Mouse (Mus musculus) testis, adult 2 months (tissue): ENCODE data around the gene Slc25a3. TPM values are rescaled to one million over a fixed set of nuclear protein-coding genes. Genes with fewer than 3 reads are reported as not detected.

Experiments
- H3K27ac ChIP-seq: fragments of 200-500 bp; 2 replicates; pipeline ENCODE4 v1.5.1; 2012; ENCODE audit warnings: low read depth, low read length; ENCODE audit not compliant: control insufficient read depth, insufficient read depth
- H3K27me3 ChIP-seq: fragments of 200-500 bp; 2 replicates; pipeline ENCODE4 v1.6.1; 2012; ENCODE audit warnings: mild to moderate bottlenecking, low read length, moderate library complexity; ENCODE audit not compliant: control insufficient read depth, insufficient read depth
- H3K36me3 ChIP-seq: fragments of 200-500 bp; 2 replicates; pipeline ENCODE4 v1.6.1; 2012; ENCODE audit warnings: mild to moderate bottlenecking, low read length; ENCODE audit not compliant: control insufficient read depth, insufficient read depth
- H3K4me1 ChIP-seq: fragments of 200-500 bp; 2 replicates; pipeline ENCODE4 v1.6.1; 2012; ENCODE audit warnings: low read length; ENCODE audit not compliant: control insufficient read depth, insufficient read depth
- H3K4me3 ChIP-seq: fragments of 200-500 bp; 2 replicates; pipeline ENCODE4 v1.5.1; 2012; ENCODE audit warnings: low read depth, mild to moderate bottlenecking, low read length, moderate library complexity, mixed read lengths; ENCODE audit not compliant: control insufficient read depth
- CTCF ChIP-seq: fragments of 200-500 bp; IDR thresholded peaks from 2 replicates; pipeline ENCODE4 v1.5.1; 2012; ENCODE audit warnings: low read depth, mild to moderate bottlenecking, inconsistent platforms, low read length, moderate library complexity; ENCODE audit not compliant: control insufficient read depth, insufficient read depth, insufficient replicate concordance
- POLR2A ChIP-seq: fragments of 200-500 bp; IDR thresholded peaks from 2 replicates; pipeline ENCODE4 v1.6.1; 2012; ENCODE audit warnings: low read depth, mild to moderate bottlenecking, inconsistent platforms, low read length, moderate library complexity; ENCODE audit not compliant: control insufficient read depth
- polyA plus RNA-seq: library from polyadenylated mRNA; depleted of rRNA; stranded (reverse); fragments of >200 nt; gene quantifications from 2 replicates; pipeline ENCODE4 v1.2.3, GENCODE M21; 2012

The Slc25a3 gene
- polyA plus RNA-seq, 1 experiment, result 147 TPM

DNA sequence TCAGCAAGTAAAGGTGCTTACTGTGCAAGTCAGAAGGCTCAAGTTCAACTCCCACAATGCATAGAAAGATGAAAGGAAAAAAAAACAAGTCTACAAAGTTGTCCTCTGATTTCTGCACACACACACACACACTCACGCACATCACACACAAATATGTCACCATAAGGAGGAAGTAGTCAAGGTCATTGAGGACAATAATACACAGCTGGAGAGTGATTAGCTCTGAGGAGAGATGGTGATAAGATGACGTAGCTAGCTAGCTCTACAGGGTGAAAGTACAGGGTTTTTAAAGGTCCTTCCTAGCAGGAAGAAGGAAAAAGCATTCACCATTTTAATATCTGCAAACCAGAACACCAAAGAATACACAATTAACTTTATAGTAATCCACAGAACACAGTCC is 3.5 kb upstream of the Slc25a3 start:
- H3K27ac ChIP-seq, result no peak overlapping the region
- no peak overlapping the region for H3K4me3 ChIP-seq
- no peaks in the 10 kb centered on the region for H3K36me3 ChIP-seq
- H3K27me3 ChIP-seq, result no peaks in the 10 kb centered on the region
- TF ChIP-seq POLR2A, result no peak
- no peak for TF ChIP-seq CTCF
- no peaks in the 10 kb centered on the region; the same call in 1 of the 2 replicates for H3K4me1 ChIP-seq

DNA sequence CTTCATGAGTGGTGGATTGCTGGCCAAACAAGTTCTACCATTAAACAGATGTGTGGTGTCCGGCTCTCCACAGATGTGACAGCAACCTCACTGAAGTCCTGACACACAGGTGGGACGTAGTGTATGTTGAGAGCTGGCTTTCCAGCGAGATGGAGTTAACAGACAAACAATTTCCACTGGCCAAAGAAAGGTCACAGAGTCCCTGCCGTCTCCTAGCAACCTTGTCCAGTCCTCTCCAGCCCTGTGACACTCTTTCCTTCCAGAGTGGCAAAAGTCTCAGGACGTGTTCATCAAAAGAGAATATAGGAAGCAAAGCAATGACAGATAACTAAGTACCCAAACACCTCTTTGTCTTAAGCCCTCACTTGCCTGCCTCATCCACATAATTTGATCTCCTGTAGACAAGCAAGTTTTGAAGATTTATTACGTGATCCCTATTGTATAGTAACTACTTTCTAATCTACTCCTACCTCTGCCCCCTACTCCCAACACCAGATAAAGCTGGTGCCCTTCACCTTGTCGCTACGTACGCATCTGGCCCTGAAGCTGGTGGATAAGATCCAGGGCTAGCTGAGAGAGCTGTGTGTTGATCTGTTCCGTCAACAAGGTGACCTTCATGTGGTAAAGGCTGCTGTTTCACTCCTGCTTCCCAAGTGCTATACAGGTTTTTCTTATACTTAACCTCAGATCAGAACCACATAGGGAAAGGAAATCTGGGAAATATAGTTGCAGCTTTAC is 2.9 kb upstream of the Slc25a3 start:
- Histone ChIP-seq H3K4me1 (no peaks in the 10 kb centered on the region; the same call in 1 of the 2 replicates), H3K4me3 (no peak overlapping the region), H3K36me3 (no peaks in the 10 kb centered on the region), H3K27me3 (no peaks in the 10 kb centered on the region), H3K27ac (no peak overlapping the region)
- TF ChIP-seq POLR2A (no peak), CTCF (no peak)

GRCm38 (mm10) chr10:91123281-91123827 is 505 bp downstream of the Slc25a3 start:
- H3K36me3 ChIP-seq, result no peaks in the 10 kb centered on the region; the same call in 1 of the 2 replicates
- H3K27ac ChIP-seq, result peak overlapping the region; percentile 94
- no peaks in the 10 kb centered on the region; the same call in 1 of the 2 replicates for H3K4me1 ChIP-seq
- H3K27me3 ChIP-seq, result no peaks in the 10 kb centered on the region
- TF ChIP-seq CTCF (no peak), POLR2A (no peak)
- peak overlapping the region; percentile 93 for H3K4me3 ChIP-seq

DNA sequence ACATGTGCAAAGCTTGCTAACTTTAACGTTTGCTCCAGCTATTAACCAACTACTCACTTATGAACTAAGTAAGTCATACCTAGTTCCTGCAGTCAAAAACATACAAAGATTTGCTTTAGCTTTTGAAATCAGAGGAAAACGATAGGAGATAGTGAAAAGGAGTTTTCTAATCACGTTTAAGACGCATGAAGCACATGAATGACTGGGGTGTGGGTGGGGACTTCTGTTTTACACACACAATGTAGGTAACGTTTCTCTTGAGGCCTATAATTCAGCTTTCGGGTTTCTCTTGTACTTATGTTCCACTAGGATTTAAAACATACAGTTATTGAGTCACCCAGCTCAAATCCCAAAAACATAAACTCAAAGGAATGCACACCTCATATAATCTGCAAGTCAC is 1.2 kb downstream of the Slc25a3 start:
- no peaks in the 10 kb centered on the region for H3K27me3 ChIP-seq
- peaks cover 3% of the 10 kb centered on the region for H3K36me3 ChIP-seq
- no peaks in the 10 kb centered on the region; the same call in 1 of the 2 replicates for H3K4me1 ChIP-seq
- H3K4me3 ChIP-seq, result peak overlapping the region; percentile 93; the same call in 1 of the 2 replicates
- TF ChIP-seq POLR2A, result no peak
- TF ChIP-seq CTCF, result no peak
- H3K27ac ChIP-seq, result no peak overlapping the region

- TF ChIP-seq POLR2A (no peak), CTCF (no peak)
These were observed 6.9 kb downstream of the Slc25a3 start for GRCm38 (mm10) chr10:91116958-91117357.

DNA sequence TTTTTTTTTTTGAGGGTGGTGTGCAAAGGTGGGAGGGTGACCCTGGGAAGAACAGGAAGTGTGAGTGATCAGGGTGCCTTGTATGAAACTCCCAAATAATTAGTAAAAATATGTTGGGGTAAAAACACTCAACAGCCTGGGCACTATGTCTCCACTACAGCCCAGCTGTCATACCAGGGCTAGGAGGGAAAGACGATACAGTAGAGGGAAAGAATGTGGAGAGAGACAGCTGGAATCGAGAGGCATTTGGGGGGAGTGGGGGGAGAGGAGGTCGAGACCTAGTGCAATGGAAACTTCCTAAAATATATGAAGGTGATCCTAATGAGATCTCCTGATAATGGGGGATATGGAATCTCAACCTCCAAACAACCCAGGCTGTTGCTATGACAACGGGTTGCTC is 14.0 kb downstream of the Slc25a3 start:
- Histone ChIP-seq H3K4me1 (no peaks in the 10 kb centered on the region), H3K27ac (no peak overlapping the region), H3K36me3 (no peaks in the 10 kb centered on the region), H3K27me3 (no peaks in the 10 kb centered on the region), H3K4me3 (no peak overlapping the region)
- TF ChIP-seq POLR2A (no peak), CTCF (no peak)

More at GRCm38 (mm10) chr10:91116958-91117357, 6.9 kb downstream of the Slc25a3 start:
- Histone ChIP-seq H3K27ac (no peak overlapping the region), H3K4me3 (no peak overlapping the region), H3K36me3 (peaks cover 4% of the 10 kb centered on the region), H3K27me3 (no peaks in the 10 kb centered on the region), H3K4me1 (no peaks in the 10 kb centered on the region)

DNA sequence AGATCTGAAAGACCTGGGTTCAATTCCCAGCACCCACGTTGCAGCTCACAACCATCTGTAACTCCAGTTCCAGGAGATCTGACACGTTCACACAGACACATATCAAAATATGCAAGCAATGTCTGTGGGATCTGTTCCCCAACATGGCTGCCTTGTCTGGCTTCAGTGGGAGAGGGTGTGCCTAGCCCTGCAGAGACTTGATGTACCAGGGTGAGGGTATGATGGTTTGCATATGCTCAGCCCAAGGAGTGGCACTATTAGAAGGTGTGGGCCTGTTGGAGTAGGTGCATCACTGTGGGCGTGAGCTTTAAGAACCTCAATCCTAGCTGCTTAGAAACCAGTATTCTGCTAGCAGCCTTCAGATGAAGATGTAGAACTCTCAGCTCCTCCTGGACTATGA is 17.9 kb downstream of the Slc25a3 start:
- Histone ChIP-seq H3K27ac (no peak overlapping the region), H3K4me3 (no peak overlapping the region), H3K36me3 (no peaks in the 10 kb centered on the region), H3K27me3 (no peaks in the 10 kb centered on the region), H3K4me1 (peaks cover 2% of the 10 kb centered on the region; the same call in 1 of the 2 replicates)
- TF ChIP-seq POLR2A, result no peak
- TF ChIP-seq CTCF, result no peak
